Mouse (Mus musculus): ENCODE data around the gene Srcin1.

- TF ChIP-seq CTCF (IDR thresholded peaks at IDR 0.05; ENCODE audit: low read depth) = no peak
- no peak for TF ChIP-seq EP300 (optimal IDR thresholded peaks at IDR 0.05)
Measured at GRCm38 (mm10) chr11:97562536-97562935, 13.4 kb downstream of the Srcin1 start.
